Mouse (Mus musculus): Measurements from ENCODE around the gene Spesp1. TPM values are rescaled to one million over a fixed set of nuclear protein-coding genes. Genes with fewer than 3 reads are reported as not detected.

Spesp1 gene
- total and polyA plus RNA-seq, 3 experiments, result not detected

GRCm38 (mm10) chr9:62222029-62222428 is 60.0 kb downstream of the Spesp1 start:
- Histone ChIP-seq H3K27me3 (replicated peaks) (peaks cover 4% of the 10 kb centered on the region), H3K4me1 (ENCODE audit: control insufficient read depth in 1 of 2, insufficient read depth in 2 of 2) (peaks cover 0 to 9% of the 10 kb centered on the region in 2 experiments; a peak in 1 of 4 replicates), H3K4me2 (ENCODE audit: insufficient read depth, low read depth, poor library complexity, severe bottlenecking) (no peak overlapping the region), H3K79me2 (replicated peaks; ENCODE audit: control insufficient read depth, extremely low read depth, insufficient read depth, poor library complexity, severe bottlenecking) (no peaks in the 10 kb centered on the region), H3K36me3 (replicated peaks in 1 of 2; ENCODE audit: control insufficient read depth in 1 of 2, insufficient read depth in 1 of 2, low read length in 1 of 2) (no peaks in the 10 kb centered on the region), H3K27ac (ENCODE audit: insufficient read depth, low read depth) (no peak overlapping the region), H3K4me3 (replicated peaks in 1 of 3; ENCODE audit: low read depth in 2 of 3, low read length in 2 of 3, poor library complexity in 1 of 3) (no peak overlapping the region), H3K9ac (ENCODE audit: insufficient read depth, low read depth) (no peak overlapping the region), H3K9me3 (replicated peaks; ENCODE audit: low read length) (no peaks in the 10 kb centered on the region)
- dilution Hi-C loops (cut with MboI; ENCODE audit: extremely low pct_ligation_motif_present, extremely low pct_unique_long_range_greater_than_20kb, low sequenced_read_pairs), result no loop called here
- TF ChIP-seq MAFK (IDR thresholded peaks at IDR 0.05; ENCODE audit: insufficient replicate concordance, low read length) (no peak), CTCF (conservative IDR thresholded peaks at IDR 0.05 in 1 of 2, IDR thresholded peaks at IDR 0.05 in 1 of 2; ENCODE audit: low read depth in 2 of 2, low read length in 2 of 2) (no peak), TBP (conservative IDR thresholded peaks at IDR 0.05; ENCODE audit: low read depth, low read length) (no peak), SIN3A (IDR thresholded peaks at IDR 0.05; ENCODE audit: low read length) (no peak), USF2 (conservative IDR thresholded peaks at IDR 0.05; ENCODE audit: low read depth, low read length) (no peak), E2F4 (IDR thresholded peaks at IDR 0.05; ENCODE audit: insufficient replicate concordance, low read depth, low read length) (no peak), ZNF384 (IDR thresholded peaks at IDR 0.05; ENCODE audit: low read depth, low read length) (no peak), BHLHE40 (IDR thresholded peaks at IDR 0.05; ENCODE audit: low read depth, low read length) (no peak), EP300 (IDR thresholded peaks at IDR 0.05; ENCODE audit: low read length) (no peak)
- in situ Hi-C loops (cut with MboI; ENCODE audit: low pct_ligation_motif_present, low pct_unique_long_range_greater_than_20kb, low sequenced_read_pairs), result no loop called here
- no peak for DNase-seq (ENCODE audit: extremely low read depth)

Other genes with a start within 250 kb of the Spesp1 start
- gene Glce, start 159.6 kb downstream of the Spesp1 start, total RNA-seq (2012; rRNA removed), result 8.0 and 16.4 TPM in 2 replicates
- gene Glce, start 159.6 kb downstream of the Spesp1 start, total RNA-seq (2014; rRNA removed), result 13.1 and 13.7 TPM in 2 replicates
- 6.9 and 7.4 TPM in 2 replicates for gene Glce, start 159.6 kb downstream of the Spesp1 start, polyA plus RNA-seq (2012; ENCODE audit: insufficient read length, low read depth)
- 585 and 608 TPM in 2 replicates for gene Anp32a, start 59.1 kb upstream of the Spesp1 start, total RNA-seq (2012; rRNA removed)
- 809 and 869 TPM in 2 replicates for gene Anp32a, start 59.1 kb upstream of the Spesp1 start, total RNA-seq (2014; rRNA removed)
- gene Anp32a, start 59.1 kb upstream of the Spesp1 start, polyA plus RNA-seq (2012; ENCODE audit: insufficient read length, low read depth), result 1,207 and 1,391 TPM in 2 replicates